Mouse (Mus musculus): ENCODE results near the gene Bscl2.

DNA sequence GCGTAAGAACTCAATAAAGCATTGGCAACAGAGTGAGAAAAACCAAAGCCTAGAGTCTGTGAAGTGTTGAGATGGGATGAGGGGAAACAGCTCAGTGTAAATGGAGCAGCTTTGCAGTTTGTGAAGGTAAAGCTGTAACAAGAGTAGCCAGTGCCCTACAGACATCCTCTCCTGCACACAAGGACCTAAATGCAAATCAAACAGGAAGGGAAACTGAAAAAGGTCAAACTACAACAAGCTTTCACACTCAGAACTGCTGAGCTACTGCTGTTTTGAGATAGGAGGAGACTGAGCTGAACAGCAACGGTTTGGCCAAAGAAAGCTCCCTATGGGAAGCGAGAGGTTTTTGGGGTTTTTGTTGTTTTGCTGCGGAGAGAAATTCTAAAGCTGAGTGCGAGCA lies 30.5 kb upstream of the Bscl2 start:
- no peak for TF ChIP-seq GATA1 (IDR thresholded peaks at IDR 0.05; ENCODE audit: low read length)
- no peak for TF ChIP-seq TAL1 (IDR thresholded peaks at IDR 0.05; ENCODE audit: low read length)

All from erythroblast, embryonic 14.5 days (primary cell).